Mouse (Mus musculus) CD4-positive helper T cell, adult 2 months (primary cell): Measurements from ENCODE around the gene Khdc3.
"Not testable (repeated sequence)": the region's sequence is repeated elsewhere in the genome, so short reads cannot be mapped to it uniquely, and the experiment has no call there.

Experiments used
- DNase-seq: peaks from one replicate; pipeline ENCODE4 v3.0.0-alpha.2; 2012; ENCODE audit warnings: low read depth, missing footprints, low spot score

Gene Khdc3

DNA sequence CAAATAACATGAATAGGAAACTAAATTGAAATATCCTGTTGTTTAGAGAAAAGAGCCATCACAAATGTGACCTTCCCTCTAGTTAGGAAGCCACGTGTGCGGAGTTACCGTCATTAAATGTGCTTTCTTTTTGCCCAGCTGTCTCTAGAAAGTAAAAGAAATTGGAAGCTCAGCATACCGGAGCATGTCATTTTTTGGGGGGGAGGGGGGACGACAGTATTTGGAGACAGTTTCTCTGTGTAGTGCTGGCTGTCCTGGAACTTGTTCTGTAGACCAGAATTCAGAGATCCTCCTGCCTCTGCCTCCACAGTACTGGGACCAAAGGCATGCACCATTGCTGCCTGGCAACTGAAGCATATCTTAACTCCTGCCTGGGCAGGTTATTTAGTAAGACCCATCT is at the start of gene Khdc3:
Khdc3 (plus strand) TSS at position 301 of the 400 bp plus-strand sequence.
- DNase-seq: no peak

DNA sequence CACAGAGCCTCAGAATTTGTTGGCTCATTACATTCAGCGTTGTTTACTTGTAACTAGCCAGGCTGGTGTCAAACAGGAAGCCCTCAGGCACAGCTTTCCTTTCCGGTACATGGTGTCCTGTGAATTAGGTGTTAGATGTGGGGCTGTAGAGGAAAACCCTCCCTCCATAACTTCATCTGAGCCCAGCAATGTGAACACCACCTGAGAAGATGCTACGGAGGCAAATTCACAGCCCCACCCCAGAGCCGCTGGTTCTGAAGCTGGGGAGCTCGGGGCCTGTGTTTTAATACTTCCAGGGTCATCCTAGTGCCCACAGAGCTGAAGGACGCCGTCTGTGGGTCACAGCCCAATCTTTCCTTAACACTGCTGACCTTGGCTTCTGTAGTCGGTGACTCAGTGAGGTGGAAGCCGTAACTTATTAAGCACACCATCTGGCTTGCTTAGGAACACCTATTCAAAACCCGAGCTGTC is 46.2 kb upstream of the Khdc3 start:
- DNase-seq: peak; percentile 61

GRCm38 (mm10) chr9:73059224-73059623 is 42.4 kb upstream of the Khdc3 start:
- DNase-seq: no peak

- DNase-seq: no peak
Measured at GRCm38 (mm10) chr9:73063621-73064290, 37.9 kb upstream of the Khdc3 start.

- no peak for DNase-seq
Measured at GRCm38 (mm10) chr9:73067086-73067485, 34.5 kb upstream of the Khdc3 start.

- no peak for DNase-seq
Measured at GRCm38 (mm10) chr9:73068230-73068679, 33.4 kb upstream of the Khdc3 start.

GRCm38 (mm10) chr9:73068688-73069087 is 32.9 kb upstream of the Khdc3 start:
- DNase-seq: no peak

- peak; percentile 61 for DNase-seq
Measured at GRCm38 (mm10) chr9:73070971-73071659, 30.5 kb upstream of the Khdc3 start.

DNA sequence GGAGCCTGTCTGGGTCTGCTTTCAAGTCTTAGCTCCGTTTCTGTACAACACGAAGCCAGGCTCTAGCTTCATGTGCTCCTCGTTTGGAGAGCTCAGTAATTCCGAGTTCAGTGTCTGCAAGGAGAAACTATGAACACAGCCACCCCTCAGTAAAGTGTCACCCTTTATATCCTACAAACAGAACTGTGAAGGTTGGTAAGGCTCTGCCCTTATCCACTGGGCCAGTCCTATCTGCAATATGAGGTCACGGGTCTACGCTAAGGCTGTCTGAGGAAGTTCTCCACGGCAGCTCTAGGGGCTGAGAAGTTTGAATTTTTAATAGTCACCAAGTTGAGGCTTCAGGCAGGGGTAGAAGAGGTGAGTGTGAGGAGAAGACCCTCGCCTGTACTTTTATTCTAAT is 29.2 kb upstream of the Khdc3 start:
- no peak for DNase-seq

GRCm38 (mm10) chr9:73073169-73073568 is 28.5 kb upstream of the Khdc3 start:
- peak; percentile 77 for DNase-seq

DNA sequence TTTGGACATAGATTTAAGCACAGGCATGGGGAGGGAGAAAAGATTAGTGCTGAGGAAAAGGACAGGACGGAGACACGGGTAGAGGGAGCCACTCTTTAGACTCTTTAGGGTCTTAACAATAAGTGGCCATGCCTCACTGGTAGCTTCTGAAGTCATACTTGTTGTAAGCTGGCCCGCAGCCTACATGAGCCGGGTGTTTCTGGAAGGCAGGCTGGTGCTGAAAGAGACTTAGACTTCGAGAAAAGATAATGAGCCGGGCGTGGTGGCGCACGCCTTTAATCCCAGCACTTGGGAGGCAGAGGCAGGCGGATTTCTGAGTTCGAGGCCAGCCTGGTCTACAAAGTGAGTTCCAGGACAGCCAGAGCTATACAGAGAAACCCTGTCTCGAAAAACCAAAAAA is 22.3 kb upstream of the Khdc3 start:
- not testable (repeated sequence) for DNase-seq

DNA sequence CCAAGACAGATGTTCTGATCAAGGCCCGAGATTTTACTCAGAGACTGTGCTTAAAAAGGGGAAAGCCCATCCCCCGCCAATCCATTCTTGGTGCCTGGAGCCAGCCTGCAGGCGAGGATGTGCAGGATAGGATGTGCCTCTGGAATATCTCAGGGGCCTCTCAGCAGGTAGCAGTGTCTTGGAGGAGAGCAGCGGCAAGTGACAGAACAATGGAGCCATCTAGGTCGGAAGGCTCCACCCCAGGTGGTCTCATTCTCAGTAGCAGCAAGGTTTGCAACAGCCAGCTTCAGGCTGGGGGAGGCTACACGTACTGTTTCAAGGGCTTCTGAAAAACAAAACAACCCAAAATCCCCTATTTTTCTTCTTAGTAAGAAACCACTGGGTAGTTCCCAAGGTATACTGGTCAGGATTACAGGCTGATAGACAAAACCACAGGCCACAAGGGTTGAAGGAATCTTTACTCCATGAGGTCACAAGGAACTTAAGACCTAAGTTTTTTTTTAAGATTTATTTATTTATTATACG is 21.8 kb upstream of the Khdc3 start:
- peak; percentile 30 for DNase-seq

GRCm38 (mm10) chr9:73082291-73083000 is 19.2 kb upstream of the Khdc3 start:
- no peak for DNase-seq

GRCm38 (mm10) chr9:73083956-73084355 is 17.7 kb upstream of the Khdc3 start:
- no peak for DNase-seq

DNA sequence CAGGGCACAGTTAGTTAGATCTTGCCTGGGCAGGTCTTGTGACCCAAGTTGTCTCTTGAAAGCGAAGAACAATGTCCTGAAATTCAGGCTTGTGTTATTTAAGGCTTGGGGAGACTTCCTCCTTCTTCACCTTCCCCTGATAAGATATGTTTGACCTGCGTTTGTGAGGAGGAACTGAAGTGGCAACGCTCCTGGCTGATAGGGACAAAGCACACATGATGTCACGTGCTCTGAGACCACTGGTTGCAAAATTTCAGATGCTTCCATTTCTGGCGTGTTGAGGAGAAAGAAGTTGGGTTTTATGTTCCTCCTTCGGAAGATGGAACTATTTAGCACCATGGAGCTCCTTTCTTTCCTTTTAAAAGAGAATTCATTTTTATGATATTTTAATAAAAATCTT is 15.8 kb upstream of the Khdc3 start:
- DNase-seq: no peak

GRCm38 (mm10) chr9:73087121-73087520 is 14.5 kb upstream of the Khdc3 start:
- peak; percentile 54 for DNase-seq

GRCm38 (mm10) chr9:73087581-73087980 is 14.1 kb upstream of the Khdc3 start:
- DNase-seq: peak; percentile 39

- DNase-seq: peak; percentile 75
Measured at GRCm38 (mm10) chr9:73089222-73089920, 12.3 kb upstream of the Khdc3 start.

DNA sequence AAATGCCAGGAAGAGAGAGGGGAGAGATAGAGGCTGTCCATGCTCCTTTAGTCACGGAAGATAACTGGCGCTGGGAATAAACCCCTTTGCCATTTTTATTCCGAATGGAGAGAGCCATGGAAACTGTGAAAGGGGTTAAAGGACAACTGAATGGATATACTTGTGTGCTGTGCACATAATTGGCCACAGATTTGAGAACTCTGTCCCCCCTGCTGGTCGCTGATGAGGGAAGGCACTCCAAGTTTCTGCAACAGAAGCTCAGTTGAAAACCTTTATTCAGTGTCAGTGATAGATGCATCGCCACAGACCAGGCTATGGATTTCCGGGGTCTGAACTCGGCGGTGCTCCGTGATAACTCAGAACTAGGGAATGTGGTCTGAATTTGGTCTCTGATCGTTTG is 11.5 kb upstream of the Khdc3 start:
- DNase-seq: no peak

- DNase-seq: peak; percentile 75
Measured at GRCm38 (mm10) chr9:73091747-73092146, 9.9 kb upstream of the Khdc3 start.

GRCm38 (mm10) chr9:73094580-73094979 is 7.1 kb upstream of the Khdc3 start:
- no peak for DNase-seq

DNA sequence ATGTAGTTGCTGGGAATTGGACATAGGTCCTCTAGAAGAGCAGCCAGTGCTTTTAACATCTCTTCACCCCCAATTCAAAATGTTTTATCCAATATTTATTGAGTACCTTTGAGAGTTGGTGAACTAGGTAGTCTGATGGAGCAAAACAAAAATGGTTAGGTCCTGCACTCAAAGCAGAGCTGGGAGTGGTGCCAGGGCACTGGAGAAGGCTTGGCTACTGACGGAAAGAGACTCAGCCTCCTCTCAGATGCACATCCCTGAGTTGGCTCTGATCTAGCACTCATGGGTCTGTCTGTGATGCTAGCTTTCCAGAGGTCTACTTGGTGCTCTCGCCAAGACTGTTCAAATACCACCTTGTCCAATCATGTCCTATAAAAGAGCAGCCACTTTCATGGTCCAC is 3.7 kb upstream of the Khdc3 start:
- DNase-seq: no peak
